Mouse (Mus musculus): ENCODE results near the gene Alyref2. TPM values are rescaled to one million over a fixed set of nuclear protein-coding genes. Genes with fewer than 3 reads are reported as not detected.
"Not testable (repeated sequence)": the region's sequence is repeated elsewhere in the genome, so short reads cannot be mapped to it uniquely, and the experiment has no call there.

The Alyref2 gene
- polyA plus RNA-seq, 1 experiment from 2014 or later = 13.3 TPM

- not testable (repeated sequence) for DNase-seq (ENCODE audit: low spot score); H3K4me3 ChIP-seq; H3K9me3 ChIP-seq; H3K36me3 ChIP-seq; H3K4me1 ChIP-seq (replicated peaks); H3K27me3 ChIP-seq (ENCODE audit: insufficient read depth, poor library complexity, severe bottlenecking); H3K27ac ChIP-seq
- WGBS = 93% methylated on average over 8 of the region's 8 CpGs
Measured at GRCm38 (mm10) chr1:171471941-171472340, 31.3 kb upstream of the Alyref2 start.

GRCm38 (mm10) chr1:171473506-171473905 lies 29.8 kb upstream of the Alyref2 start:
- Histone ChIP-seq H3K27ac (no peak overlapping the region), H3K4me1 (replicated peaks) (no peaks in the 10 kb centered on the region; the same call in 1 of the 2 replicates), H3K36me3 (no peaks in the 10 kb centered on the region), H3K27me3 (ENCODE audit: insufficient read depth, poor library complexity, severe bottlenecking) (no peaks in the 10 kb centered on the region), H3K4me3 (no peak overlapping the region), H3K9me3 (no peaks in the 10 kb centered on the region)
- no peak for DNase-seq (ENCODE audit: low spot score)
- 84% methylated on average over 4 of the region's 4 CpGs for WGBS

DNA sequence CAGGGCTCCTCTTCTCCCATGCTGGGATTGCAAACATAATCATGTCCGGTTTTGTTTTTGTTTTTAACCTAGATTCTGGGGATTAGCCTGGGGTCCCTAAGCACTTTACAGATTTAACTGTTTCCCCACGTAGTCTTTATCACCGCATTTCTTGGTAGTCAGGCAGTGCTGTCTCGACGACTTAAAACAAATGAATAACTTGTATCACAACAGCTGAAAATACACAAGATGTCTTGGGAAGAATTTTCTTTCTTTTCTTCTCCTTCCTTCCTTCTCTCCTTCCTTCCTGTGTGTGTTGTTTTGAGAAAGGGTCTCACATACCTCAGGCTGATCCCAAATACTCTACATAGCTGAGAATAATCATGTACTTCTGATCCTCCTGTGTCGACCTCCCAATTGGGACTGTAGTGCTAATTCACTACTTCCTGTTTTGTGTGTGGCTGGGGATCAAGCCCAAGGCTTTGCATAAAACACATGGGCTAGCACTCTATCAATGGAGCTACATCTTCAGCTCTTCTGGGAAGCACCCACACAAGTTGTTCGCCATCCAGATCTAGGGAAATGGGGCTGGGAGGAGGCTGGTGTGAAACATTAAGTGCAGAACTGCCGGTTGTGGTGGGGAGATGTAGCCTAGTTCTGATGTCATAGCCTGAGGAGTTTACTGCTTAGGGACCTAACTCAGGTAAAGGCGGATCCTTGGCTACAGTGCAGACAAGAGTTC lies 29.2 kb upstream of the Alyref2 start:
- H3K9me3 ChIP-seq = no peaks in the 10 kb centered on the region
- no peak overlapping the region for H3K27ac ChIP-seq
- H3K36me3 ChIP-seq = no peaks in the 10 kb centered on the region
- WGBS = 72% methylated on average over 9 of the region's 9 CpGs
- H3K4me3 ChIP-seq = no peak overlapping the region
- no peaks in the 10 kb centered on the region; the same call in 1 of the 2 replicates for H3K4me1 ChIP-seq (replicated peaks)
- DNase-seq (ENCODE audit: low spot score) = no peak
- no peaks in the 10 kb centered on the region for H3K27me3 ChIP-seq (ENCODE audit: insufficient read depth, poor library complexity, severe bottlenecking)

DNA sequence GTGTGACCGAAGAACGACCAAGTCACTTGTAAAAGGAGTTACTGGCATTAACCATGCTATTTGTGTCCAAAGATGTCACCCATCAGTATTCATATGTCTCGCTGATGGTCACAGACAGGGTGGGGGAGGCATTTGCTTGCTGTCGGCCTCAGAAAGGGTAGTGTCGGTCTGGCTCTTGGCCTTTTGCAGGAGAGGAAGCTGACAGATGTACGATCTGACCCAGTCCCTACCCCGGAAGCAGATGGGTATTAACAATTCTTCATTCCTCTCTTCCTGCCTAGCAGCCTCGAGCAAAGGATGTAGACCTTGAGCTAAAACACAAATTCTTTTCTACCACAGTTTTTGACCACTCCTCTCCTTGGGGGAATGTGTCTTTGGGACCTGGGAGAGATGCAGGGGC lies 26.2 kb upstream of the Alyref2 start:
- DNase-seq (ENCODE audit: low spot score) = no peak
- peaks cover 8% of the 10 kb centered on the region; the same call in 1 of the 2 replicates for H3K9me3 ChIP-seq
- 86% methylated on average over 8 of the region's 8 CpGs for WGBS

DNA sequence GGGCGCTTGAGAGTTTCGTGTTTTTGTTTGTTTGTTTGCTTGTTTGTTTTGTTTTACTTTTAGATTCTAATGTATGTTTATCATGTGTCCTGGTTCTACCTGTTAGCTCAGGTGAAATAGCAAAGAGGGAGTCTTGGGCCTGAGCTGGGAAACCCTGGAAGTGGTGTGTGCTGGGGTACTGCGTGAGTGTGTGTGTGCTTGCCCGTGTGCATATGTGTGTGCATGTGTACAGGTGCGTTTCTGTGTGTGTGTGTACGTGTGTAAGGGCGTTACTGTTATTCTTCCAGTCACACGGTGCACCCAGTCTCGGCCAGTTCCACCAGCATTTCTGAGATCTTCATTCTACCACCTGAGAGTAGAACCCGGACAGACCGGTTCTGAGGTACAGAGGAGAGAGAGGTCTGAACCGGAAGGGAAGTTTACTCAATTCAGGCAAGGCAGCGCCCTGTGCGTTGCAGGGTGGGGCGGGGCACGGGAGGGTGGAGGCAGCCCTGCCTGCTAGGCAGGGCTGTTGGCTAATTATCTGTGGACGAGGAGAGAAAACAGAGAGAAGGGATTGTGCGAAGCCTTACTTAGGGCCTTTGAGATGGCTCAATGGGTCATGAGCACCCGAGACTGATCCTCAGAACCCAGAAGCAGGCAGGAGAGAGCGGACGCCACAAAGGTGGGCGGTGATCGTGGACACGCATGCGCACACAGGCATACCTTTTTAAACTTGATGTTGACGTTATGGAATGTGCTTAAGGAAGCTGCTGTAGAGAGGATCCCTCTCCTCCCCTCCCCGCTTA lies 25.3 kb upstream of the Alyref2 start:
- Histone ChIP-seq H3K36me3 (no peaks in the 10 kb centered on the region), H3K4me1 (replicated peaks) (no peaks in the 10 kb centered on the region; the same call in 1 of the 2 replicates), H3K27me3 (ENCODE audit: insufficient read depth, poor library complexity, severe bottlenecking) (no peaks in the 10 kb centered on the region), H3K4me3 (peak overlapping the region; percentile 38), H3K27ac (peak overlapping the region; percentile 60; the same call in 1 of the 2 replicates), H3K9me3 (peaks cover 13% of the 10 kb centered on the region)
- WGBS = 63% methylated on average over 27 of the region's 27 CpGs
- DNase-seq (ENCODE audit: low spot score) = no peak

More for the DNA sequence above, 26.2 kb upstream of the Alyref2 start:
- Histone ChIP-seq H3K4me1 (replicated peaks) (no peaks in the 10 kb centered on the region; the same call in 1 of the 2 replicates), H3K27me3 (ENCODE audit: insufficient read depth, poor library complexity, severe bottlenecking) (no peaks in the 10 kb centered on the region), H3K36me3 (no peaks in the 10 kb centered on the region), H3K4me3 (no peak overlapping the region), H3K27ac (no peak overlapping the region)

DNA sequence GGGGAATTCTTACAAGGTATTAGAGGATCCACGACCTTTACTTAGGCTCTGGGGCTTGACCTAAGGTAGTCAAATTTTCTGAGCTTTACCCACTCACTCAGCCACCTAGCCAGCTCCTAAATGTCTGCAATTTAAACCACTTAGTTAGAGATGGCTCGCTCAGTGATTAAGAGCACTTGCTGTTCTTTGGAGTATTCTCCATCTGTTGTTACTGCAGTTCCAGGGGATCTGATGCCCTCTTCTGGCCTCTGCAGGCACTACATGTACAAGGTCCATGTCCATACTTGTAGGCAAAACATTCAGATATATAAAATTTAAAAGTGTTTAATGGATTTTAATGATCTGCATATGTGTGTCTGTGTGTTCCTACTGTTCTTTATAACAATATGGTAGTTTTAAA lies 24.3 kb upstream of the Alyref2 start:
- DNase-seq (ENCODE audit: low spot score) = peak; percentile 43
- WGBS = 57% methylated on average over 2 of the region's 2 CpGs
- Histone ChIP-seq H3K4me1 (replicated peaks) (no peaks in the 10 kb centered on the region; the same call in 1 of the 2 replicates), H3K27ac (no peak overlapping the region), H3K4me3 (no peak overlapping the region), H3K27me3 (ENCODE audit: insufficient read depth, poor library complexity, severe bottlenecking) (no peaks in the 10 kb centered on the region), H3K36me3 (no peaks in the 10 kb centered on the region), H3K9me3 (peaks cover 19% of the 10 kb centered on the region)

- Histone ChIP-seq H3K4me1 (replicated peaks) (no peaks in the 10 kb centered on the region), H3K36me3 (no peaks in the 10 kb centered on the region), H3K9me3 (peaks cover 16% of the 10 kb centered on the region), H3K27ac (no peak overlapping the region), H3K4me3 (no peak overlapping the region), H3K27me3 (ENCODE audit: insufficient read depth, poor library complexity, severe bottlenecking) (no peaks in the 10 kb centered on the region)
- no peak for DNase-seq (ENCODE audit: low spot score)
- WGBS = 94% methylated on average over 13 of the region's 13 CpGs
Measured at GRCm38 (mm10) chr1:171494241-171494640, 9.0 kb upstream of the Alyref2 start.

GRCm38 (mm10) chr1:171495371-171495770 lies 7.9 kb upstream of the Alyref2 start:
- no peaks in the 10 kb centered on the region for H3K27me3 ChIP-seq (ENCODE audit: insufficient read depth, poor library complexity, severe bottlenecking)
- WGBS = 87% methylated on average over 6 of the region's 6 CpGs
- no peak overlapping the region for H3K4me3 ChIP-seq
- H3K4me1 ChIP-seq (replicated peaks) = no peaks in the 10 kb centered on the region
- DNase-seq (ENCODE audit: low spot score) = no peak
- peaks cover 8% of the 10 kb centered on the region for H3K9me3 ChIP-seq
- no peaks in the 10 kb centered on the region for H3K36me3 ChIP-seq
- no peak overlapping the region for H3K27ac ChIP-seq

DNA sequence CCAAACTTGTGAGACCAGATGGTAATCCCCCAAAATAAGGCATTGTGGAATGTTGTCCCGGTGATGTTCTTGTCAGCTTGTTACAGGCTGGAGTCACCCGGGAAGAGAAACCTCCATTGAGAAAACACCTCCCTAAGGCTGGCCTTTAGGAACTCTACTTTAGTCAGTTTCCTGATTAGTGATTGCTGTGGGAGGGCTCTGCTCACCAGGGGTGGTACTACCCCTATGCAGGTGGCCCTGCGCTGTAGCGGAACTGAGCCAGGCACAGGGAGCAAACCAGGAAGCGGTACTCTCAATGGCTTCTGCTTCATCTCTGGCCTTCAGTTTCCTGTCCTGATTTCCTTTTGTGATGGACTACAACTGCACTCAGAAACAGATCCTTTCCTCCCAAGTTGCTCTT lies 3.4 kb upstream of the Alyref2 start:
- WGBS = 80% methylated on average over 5 of the region's 5 CpGs
- no peaks in the 10 kb centered on the region for H3K36me3 ChIP-seq
- no peaks in the 10 kb centered on the region for H3K27me3 ChIP-seq (ENCODE audit: insufficient read depth, poor library complexity, severe bottlenecking)
- no peak for DNase-seq (ENCODE audit: low spot score)
- no peak overlapping the region for H3K27ac ChIP-seq
- H3K9me3 ChIP-seq = no peaks in the 10 kb centered on the region
- peaks cover 13% of the 10 kb centered on the region for H3K4me1 ChIP-seq (replicated peaks)
- no peak overlapping the region for H3K4me3 ChIP-seq

GRCm38 (mm10) chr1:171501016-171501610 lies 2.2 kb upstream of the Alyref2 start:
- DNase-seq (ENCODE audit: low spot score) = no peak
- Histone ChIP-seq H3K27ac (peak overlapping the region; percentile 86), H3K9me3 (no peaks in the 10 kb centered on the region), H3K36me3 (0 out of 2 replicates have a peak, but pooled peaks cover 3% of the 10 kb centered on the region), H3K4me1 (replicated peaks) (peaks cover 13% of the 10 kb centered on the region), H3K4me3 (0 out of 2 replicates have a peak overlapping the region, but pooled peaks have one; percentile 35), H3K27me3 (ENCODE audit: insufficient read depth, poor library complexity, severe bottlenecking) (no peaks in the 10 kb centered on the region)
- 62% methylated on average over 6 of the region's 6 CpGs for WGBS

DNA sequence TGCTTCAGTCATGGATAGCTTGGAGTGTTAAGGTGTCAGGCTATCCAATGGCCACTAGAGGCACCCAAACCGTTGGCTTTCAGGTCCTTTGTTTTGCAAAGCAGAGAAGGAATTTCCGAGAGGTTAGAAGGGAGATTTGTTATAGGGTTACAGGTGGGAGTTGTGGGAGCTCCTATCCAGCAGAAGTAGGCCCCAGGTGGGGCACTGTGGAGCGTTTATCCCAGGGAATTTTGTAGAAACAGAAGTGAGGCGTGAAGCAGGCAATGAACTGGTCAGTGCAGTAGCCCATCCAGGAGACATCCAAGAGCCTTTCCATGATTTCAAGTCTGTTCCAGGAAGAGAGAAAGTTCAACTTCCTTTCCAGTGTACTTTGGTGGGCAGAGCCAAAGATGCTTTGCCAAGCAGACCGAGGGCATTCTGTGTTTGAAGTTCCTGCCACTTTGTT lies 1.6 kb upstream of the Alyref2 start:
- Histone ChIP-seq H3K4me1 (replicated peaks) (peaks cover 13% of the 10 kb centered on the region), H3K9me3 (no peaks in the 10 kb centered on the region), H3K27me3 (ENCODE audit: insufficient read depth, poor library complexity, severe bottlenecking) (no peaks in the 10 kb centered on the region), H3K36me3 (0 out of 2 replicates have a peak, but pooled peaks cover 3% of the 10 kb centered on the region), H3K27ac (peak overlapping the region; percentile 86), H3K4me3 (peak overlapping the region; percentile 35)
- 5% methylated on average over 5 of the region's 5 CpGs for whole genome bisulfite sequencing
- peak; percentile 61 for DNase-seq (ENCODE audit: low spot score)

DNA sequence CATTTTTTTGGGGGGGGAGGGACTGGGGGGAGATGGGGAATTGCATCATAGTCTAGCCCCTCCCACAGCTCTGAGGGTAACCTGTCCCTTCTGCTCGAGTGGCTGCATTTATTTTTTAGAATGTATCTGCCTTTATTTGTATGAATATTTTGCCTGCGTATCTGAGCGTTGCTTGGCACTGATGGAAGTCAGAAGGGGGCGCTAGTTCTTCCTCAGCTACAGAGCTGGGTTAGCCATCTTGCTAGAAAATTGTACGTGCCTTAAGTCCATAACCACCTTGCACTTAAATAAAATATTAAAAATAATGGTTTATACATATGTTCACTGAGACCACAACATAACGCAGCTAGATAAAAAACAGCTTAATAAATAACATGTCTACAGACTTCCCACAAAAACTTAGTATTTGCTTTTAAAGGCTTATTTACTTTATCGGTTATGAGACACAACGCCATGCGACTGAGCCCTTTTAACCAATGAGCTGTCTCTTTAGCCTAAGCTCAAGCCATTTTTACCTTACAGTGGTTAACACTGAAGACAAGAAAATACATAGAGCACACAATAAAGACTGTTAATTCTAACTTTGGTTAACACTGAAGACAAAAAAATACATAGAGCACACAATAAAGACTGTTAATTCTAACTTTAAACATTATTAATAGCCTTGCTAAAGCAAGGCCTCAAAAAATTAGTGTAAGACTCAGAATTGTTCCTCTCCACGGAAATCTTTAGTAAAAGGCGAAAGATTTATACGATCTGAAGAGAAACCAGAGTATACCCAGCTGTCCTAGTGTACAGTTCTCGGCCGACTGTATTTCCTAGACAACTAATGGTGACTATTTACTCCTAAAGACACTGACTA lies 659 bp upstream of the Alyref2 start:
- WGBS = 1% methylated on average over 14 of the region's 14 CpGs
- Histone ChIP-seq H3K36me3 (0 out of 2 replicates have a peak, but pooled peaks cover 3% of the 10 kb centered on the region), H3K9me3 (no peaks in the 10 kb centered on the region), H3K27ac (peak overlapping the region; percentile 93), H3K4me3 (peak overlapping the region; percentile 68), H3K27me3 (ENCODE audit: insufficient read depth, poor library complexity, severe bottlenecking) (no peaks in the 10 kb centered on the region), H3K4me1 (replicated peaks) (peaks cover 16% of the 10 kb centered on the region)
- DNase-seq (ENCODE audit: low spot score) = peak; percentile 65

All from hindbrain, embryonic 10.5 days (tissue).